ENCODE assay signal across 9 mouse cellular contexts in genomic region chr6:86814926-86815325, GRCm38 (mm10). TPM values are rescaled to one million over a fixed set of nuclear protein-coding genes. Genes with fewer than 3 reads are reported as not detected.
DNase-seq lines count a peak whose midpoint lies in the region; ATAC-seq lines count a peak whose summit lies in the region.
"Had no signal": no experiment of that assay in that cellular context is flagged by ENCODE, and none has a peak within 500 bp of the region (broad histone marks: within the 10 kb centered on the region; RNA-seq: fewer than 3 reads in every experiment).

No protein-coding gene starts in this region.

- peak overlapping the region; percentile 30; the same call in 1 of the 2 replicates for H3K4me2 ChIP-seq in heart, embryonic 11.5 days
- H3K4me2 ChIP-seq in intestine, embryonic 15.5 days (replicated peaks), result peak overlapping the region; percentile 37

- 51% methylated on average over 3 of the region's 3 CpGs for WGBS in heart, embryonic 11.5 days (ENCODE audit: insufficient replicate concordance)
- WGBS in intestine, embryonic 15.5 days, result 37% methylated on average over 3 of the region's 3 CpGs

- 0 out of 2 replicates have a peak overlapping the region, but pooled peaks have one; percentile 11 for H3K9ac ChIP-seq in heart, embryonic 11.5 days (ENCODE audit: low read depth, low read length)
- H3K9ac ChIP-seq in intestine, embryonic 15.5 days, result no peak overlapping the region

- H3K9me3 ChIP-seq in heart, embryonic 11.5 days (replicated peaks; ENCODE audit: control insufficient read depth, low read length), result no peaks in the 10 kb centered on the region
- H3K9me3 ChIP-seq in intestine, embryonic 15.5 days, result no peaks in the 10 kb centered on the region

- H3K36me3 ChIP-seq in heart, embryonic 11.5 days (ENCODE audit: control insufficient read depth, insufficient read depth, low read length), result no peaks in the 10 kb centered on the region
- no peaks in the 10 kb centered on the region for H3K36me3 ChIP-seq in intestine, embryonic 15.5 days

- no peaks in the 10 kb centered on the region for H3K27me3 ChIP-seq in heart, embryonic 11.5 days (ENCODE audit: control insufficient read depth, insufficient read depth, low read length)
- H3K27me3 ChIP-seq in intestine, embryonic 15.5 days (replicated peaks), result no peaks in the 10 kb centered on the region

- H3K4me1 ChIP-seq in heart, embryonic 11.5 days (ENCODE audit: control insufficient read depth, insufficient read depth, low read length), result peaks cover 5% of the 10 kb centered on the region
- H3K4me1 ChIP-seq in intestine, embryonic 15.5 days (replicated peaks), result 0 out of 2 replicates have a peak, but pooled peaks cover 6% of the 10 kb centered on the region

- no peak overlapping the region for H3K4me3 ChIP-seq in heart, embryonic 11.5 days (ENCODE audit: low read depth, low read length)
- H3K4me3 ChIP-seq in intestine, embryonic 15.5 days (replicated peaks), result no peak overlapping the region

- intact Hi-C loops in heart, postnatal 25 days (cut with DNase I), result loop anchor here (5.0 kb wide), 2 partner anchors 37 to 187 kb away; no protein-coding TSS in a partner anchor

- no peak for ATAC-seq in heart, embryonic 11.5 days (replicated peaks; ENCODE audit: insufficient number of reproducible peaks, low FRiP score, low TSS enrichment)
- ATAC-seq in intestine, embryonic 15.5 days, result no peak

- no peak overlapping the region for H3K27ac ChIP-seq in heart, embryonic 11.5 days (ENCODE audit: low read depth, low read length)
- H3K27ac ChIP-seq in intestine, embryonic 15.5 days, result no peak overlapping the region

- no peak for DNase-seq in heart, postnatal 25 days (ENCODE audit: low spot score)
- peak; percentile 22 for DNase-seq in right cerebral cortex, postnatal 25 days
- DNase-seq in right cerebral cortex, postnatal 14 days, result no peak
- DNase-seq in urinary bladder, postnatal 36 days (ENCODE audit: low spot score in 2 of 2), result no peak
- no peak for DNase-seq in adrenal gland, postnatal 25 days
- DNase-seq in adrenal gland, postnatal 4 days (ENCODE audit: low spot score in 2 of 2), result no peak
- DNase-seq: adrenal gland, postnatal 10 days had no signal

RNA-seq across cellular contexts. Expression of gene Anxa4, which starts 21.5 kb away (rescaled TPM):
- polyA plus RNA-seq in heart, embryonic 11.5 days (2014; fragmentation: Nextera tagmentation; extraction: Ambion mirVana), result 13.0 and 13.7 TPM in 2 replicates
- 10 to 100 TPM; 30.1 to 31.5 TPM for total RNA-seq in heart, postnatal 25 days (2021)
- 345 and 376 TPM in 2 replicates for polyA plus RNA-seq in intestine, embryonic 15.5 days (2015; fragmentation: Nextera tagmentation; extraction: Ambion mirVana)
- total RNA-seq in adrenal gland, postnatal 25 days (2021), result 56.7 and 68.9 TPM in 2 replicates
- 10 to 100 TPM; 48.3 to 62.2 TPM for total RNA-seq in adrenal gland, postnatal 4 days (2021)

RNA-seq across cellular contexts. Expression of gene Aak1, which starts 34.4 kb away (rescaled TPM):
- 23.0 and 24.3 TPM in 2 replicates for polyA plus RNA-seq in heart, embryonic 11.5 days (2014; fragmentation: Nextera tagmentation; extraction: Ambion mirVana)
- total RNA-seq in heart, postnatal 25 days (2021), result 10 to 100 TPM; 75.4 to 89.1 TPM
- polyA plus RNA-seq in intestine, embryonic 15.5 days (2015; fragmentation: Nextera tagmentation; extraction: Ambion mirVana), result 13.7 and 14.8 TPM in 2 replicates
- 93.8 and 99.7 TPM in 2 replicates for total RNA-seq in adrenal gland, postnatal 25 days (2021)
- total RNA-seq in adrenal gland, postnatal 4 days (2021), result 10 to 100 TPM; 85.6 to 87.7 TPM
